Mouse (Mus musculus) kidney, embryonic 16.5 days (tissue): ENCODE measurements around the gene Aqp2. TPM values are rescaled to one million over a fixed set of nuclear protein-coding genes. Genes with fewer than 3 reads are reported as not detected.

Source experiments
- ATAC-seq: fragments of 200-750 bp; cut with Nextera tagmentation; 2 replicates; pipeline ENCODE4 v1.8.0; 2017; ENCODE audit warnings: moderate TSS enrichment; ENCODE audit not compliant: low FRiP score, low TSS enrichment
- H3K27ac ChIP-seq: fragments of 300-500 bp; sonication (generic); 2 replicates; pipeline ENCODE4 v1.5.1; 2014; ENCODE audit warnings: low read length
- H3K27me3 ChIP-seq: fragments of 300-500 bp; sonication (generic); 2 replicates; pipeline ENCODE4 v1.6.1; 2014; ENCODE audit warnings: low read length, control low read depth, mixed read lengths; ENCODE audit not compliant: insufficient read depth
- H3K36me3 ChIP-seq: fragments of 300-500 bp; sonication (generic); 2 replicates; pipeline ENCODE4 v1.6.1; 2014; ENCODE audit warnings: low read length, control low read depth, mixed read lengths; ENCODE audit not compliant: insufficient read depth
- H3K4me1 ChIP-seq: fragments of 300-500 bp; sonication (generic); 2 replicates; pipeline ENCODE4 v1.6.1; 2014; ENCODE audit warnings: low read length, control low read depth, mixed read lengths; ENCODE audit not compliant: insufficient read depth
- H3K4me2 ChIP-seq: fragments of 300-500 bp; sonication (generic); replicated peaks from 2 replicates; pipeline ENCODE4 v1.6.1; 2014; ENCODE audit warnings: low read depth, low read length
- H3K4me3 ChIP-seq: fragments of 300-500 bp; sonication (generic); 2 replicates; pipeline ENCODE4 v1.5.1; 2014; ENCODE audit warnings: mild to moderate bottlenecking, low read length
- H3K9ac ChIP-seq: fragments of 300-500 bp; sonication (generic); replicated peaks from 2 replicates; pipeline ENCODE4 v1.6.1; 2014; ENCODE audit warnings: low read length
- H3K9me3 ChIP-seq: fragments of 300-500 bp; sonication (generic); 2 replicates; pipeline ENCODE4 v1.6.1; 2016; ENCODE audit warnings: low read length, control low read depth
- WGBS: fragments of 180-500 bp; shearing (Covaris S2); extraction: QIAGEN DNeasy Blood & Tissue Kit; methylation state at CpG from one replicate; pipeline ENCODE4 v1.1.7; 2014; 5-methylcytosine and 5-hydroxymethylcytosine counted together
- polyA plus RNA-seq: library from polyadenylated mRNA; unstranded; fragments of >200 nt; fragmentation: Nextera tagmentation; extraction: Ambion mirVana; gene quantifications from 2 replicates; pipeline ENCODE4 v1.2.1, GENCODE M21; 2015

Aqp2 gene
- polyA plus RNA-seq, 1 experiment from 2014 or later: 159 TPM

DNA sequence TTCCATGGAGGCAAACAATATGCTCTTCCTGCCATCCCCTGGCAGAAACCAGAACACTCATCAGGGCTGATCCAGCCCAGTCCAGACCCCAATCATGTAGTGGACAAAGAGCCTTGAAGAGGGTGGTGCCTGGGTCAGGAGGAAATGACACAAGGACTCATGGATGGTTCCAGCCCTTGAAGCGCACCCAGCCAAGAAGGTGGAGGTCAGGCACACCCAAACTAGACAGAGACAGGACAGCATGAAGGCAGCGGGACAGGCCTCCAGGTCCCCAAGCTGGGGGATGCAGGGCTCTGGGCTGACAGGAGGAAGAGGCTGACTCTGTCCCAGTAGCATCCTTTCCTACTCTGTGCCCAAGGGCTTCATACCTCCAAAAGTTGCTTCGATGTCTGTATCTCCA lies 7.7 kb downstream of the Aqp2 start:
- 88% methylated on average over 3 of the region's 3 CpGs for WGBS
- Histone ChIP-seq H3K9me3 (0 out of 2 replicates have a peak, but pooled peaks cover 3% of the 10 kb centered on the region), H3K4me2 (no peak overlapping the region), H3K36me3 (no peaks in the 10 kb centered on the region), H3K4me1 (peaks cover 35% of the 10 kb centered on the region), H3K4me3 (no peak overlapping the region), H3K9ac (no peak overlapping the region), H3K27me3 (peaks cover 97% of the 10 kb centered on the region), H3K27ac (no peak overlapping the region)
- ATAC-seq: no peak

- peaks cover 25% of the 10 kb centered on the region for H3K4me1 ChIP-seq
- H3K27ac ChIP-seq: no peak overlapping the region
- no peak for ATAC-seq
- no peak overlapping the region for H3K4me2 ChIP-seq
- H3K9ac ChIP-seq: no peak overlapping the region
- H3K9me3 ChIP-seq: 0 out of 2 replicates have a peak, but pooled peaks cover 3% of the 10 kb centered on the region
- H3K36me3 ChIP-seq: no peaks in the 10 kb centered on the region
- H3K27me3 ChIP-seq: peaks cover 99% of the 10 kb centered on the region
- 5% methylated on average over 9 of the region's 9 CpGs for WGBS
- H3K4me3 ChIP-seq: no peak overlapping the region
Measured at GRCm38 (mm10) chr15:99589237-99589636, 10.4 kb downstream of the Aqp2 start.

GRCm38 (mm10) chr15:99589704-99590103 lies 10.8 kb downstream of the Aqp2 start:
- peaks cover 20% of the 10 kb centered on the region for H3K4me1 ChIP-seq
- peaks cover 99% of the 10 kb centered on the region for H3K27me3 ChIP-seq
- 21% methylated on average over 7 of the region's 7 CpGs for WGBS
- no peaks in the 10 kb centered on the region for H3K36me3 ChIP-seq
- no peak overlapping the region for H3K27ac ChIP-seq
- 0 out of 2 replicates have a peak, but pooled peaks cover 3% of the 10 kb centered on the region for H3K9me3 ChIP-seq
- ATAC-seq: no peak
- no peak overlapping the region for H3K9ac ChIP-seq
- no peak overlapping the region for H3K4me3 ChIP-seq
- no peak overlapping the region for H3K4me2 ChIP-seq

GRCm38 (mm10) chr15:99590429-99591084 lies 11.7 kb downstream of the Aqp2 start, which contains the start of gene Aqp5:
TSS of gene Aqp5 (plus strand) at chr15:99590782.
- ATAC-seq: peak; percentile 70
- Histone ChIP-seq H3K9me3 (0 out of 2 replicates have a peak, but pooled peaks cover 3% of the 10 kb centered on the region), H3K4me2 (peak within 1 kb of the TSS; percentile 70), H3K27ac (no peak within 1 kb of the TSS), H3K4me3 (peak within 1 kb of the TSS; percentile 36), H3K36me3 (no peaks in the 10 kb centered on the region), H3K9ac (peak within 1 kb of the TSS; percentile 39), H3K27me3 (peaks cover 99% of the 10 kb centered on the region), H3K4me1 (peaks cover 16% of the 10 kb centered on the region)
- WGBS: 1% methylated on average over 63 of the region's 83 CpGs

- Histone ChIP-seq H3K9ac (no peak overlapping the region), H3K36me3 (no peaks in the 10 kb centered on the region), H3K4me3 (no peak overlapping the region), H3K9me3 (0 out of 2 replicates have a peak, but pooled peaks cover 3% of the 10 kb centered on the region), H3K4me1 (peaks cover 19% of the 10 kb centered on the region), H3K27ac (no peak overlapping the region), H3K4me2 (no peak overlapping the region), H3K27me3 (peaks cover 86% of the 10 kb centered on the region)
- no peak for ATAC-seq
- WGBS: 72% methylated on average over 8 of the region's 8 CpGs
Measured at GRCm38 (mm10) chr15:99592177-99592576, 13.3 kb downstream of the Aqp2 start.

DNA sequence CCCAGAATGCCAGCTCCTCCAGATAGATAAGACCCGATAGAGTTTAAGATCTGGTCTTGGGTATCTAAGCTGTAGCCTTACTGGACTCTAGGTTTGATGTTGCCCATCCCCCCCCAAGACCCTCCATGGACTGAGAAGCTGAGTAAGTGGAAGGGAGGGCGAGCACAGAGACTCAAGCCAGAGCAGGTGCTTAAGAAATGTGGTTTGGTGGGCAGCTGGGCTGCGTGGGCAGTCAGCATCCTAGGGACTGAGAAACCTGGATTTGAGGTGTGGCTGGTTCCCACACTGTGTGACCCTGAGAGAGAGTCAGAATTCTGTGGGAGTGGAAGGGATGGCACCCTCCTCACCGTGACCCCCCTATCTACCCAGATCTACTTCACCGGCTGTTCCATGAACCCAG lies 14.0 kb downstream of the Aqp2 start:
- WGBS: 76% methylated on average over 5 of the region's 5 CpGs
- H3K4me2 ChIP-seq: no peak overlapping the region

GRCm38 (mm10) chr15:99594951-99595350 lies 16.1 kb downstream of the Aqp2 start:
- H3K4me2 ChIP-seq: no peak overlapping the region
- H3K9ac ChIP-seq: no peak overlapping the region
- ATAC-seq: no peak
- H3K27ac ChIP-seq: no peak overlapping the region
- H3K36me3 ChIP-seq: no peaks in the 10 kb centered on the region
- H3K4me3 ChIP-seq: no peak overlapping the region
- 0 out of 2 replicates have a peak, but pooled peaks cover 1% of the 10 kb centered on the region for H3K9me3 ChIP-seq
- peaks cover 15% of the 10 kb centered on the region; the same call in 1 of the 2 replicates for H3K4me1 ChIP-seq
- WGBS: 84% methylated on average over 10 of the region's 10 CpGs
- peaks cover 67% of the 10 kb centered on the region for H3K27me3 ChIP-seq

More for the DNA sequence above, 14.0 kb downstream of the Aqp2 start:
- H3K9ac ChIP-seq: no peak overlapping the region
- no peak overlapping the region for H3K4me3 ChIP-seq
- ATAC-seq: no peak
- peaks cover 85% of the 10 kb centered on the region for H3K27me3 ChIP-seq
- H3K9me3 ChIP-seq: 0 out of 2 replicates have a peak, but pooled peaks cover 3% of the 10 kb centered on the region
- H3K4me1 ChIP-seq: peaks cover 19% of the 10 kb centered on the region
- H3K27ac ChIP-seq: no peak overlapping the region
- H3K36me3 ChIP-seq: no peaks in the 10 kb centered on the region

DNA sequence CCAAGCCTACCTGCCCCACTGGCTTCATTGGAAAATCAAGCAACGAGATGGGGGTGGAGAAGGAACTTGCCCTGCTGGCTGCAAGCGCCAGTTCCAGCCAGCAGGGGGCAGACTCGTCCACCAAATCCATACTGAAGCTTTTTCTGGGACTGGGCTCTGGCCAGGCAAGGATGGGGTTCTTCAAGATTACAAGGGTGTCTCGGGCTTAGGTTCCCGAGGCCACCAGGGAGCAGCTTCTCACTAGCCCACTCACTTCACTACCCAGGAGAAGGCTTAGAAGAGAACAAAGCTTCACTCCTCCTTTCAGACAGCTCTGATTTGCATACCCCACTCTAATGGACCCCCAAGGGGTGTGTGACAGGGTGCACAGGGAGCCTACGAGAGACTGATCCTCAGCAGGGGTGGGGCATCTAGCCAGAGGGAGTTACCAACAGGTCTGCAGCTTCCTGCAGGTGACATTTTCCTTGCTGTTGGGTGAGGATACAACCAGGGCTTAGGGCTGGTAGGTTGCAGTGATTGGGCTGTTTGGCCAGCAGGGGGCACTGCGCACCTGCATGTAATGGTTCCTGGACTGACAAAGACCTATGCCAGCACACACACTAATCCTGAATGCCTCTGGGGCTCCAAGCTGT lies 17.3 kb downstream of the Aqp2 start:
- Histone ChIP-seq H3K9ac (no peak overlapping the region), H3K36me3 (no peaks in the 10 kb centered on the region), H3K4me3 (no peak overlapping the region), H3K27me3 (peaks cover 55% of the 10 kb centered on the region), H3K9me3 (no peaks in the 10 kb centered on the region), H3K4me1 (peaks cover 16% of the 10 kb centered on the region), H3K27ac (no peak overlapping the region), H3K4me2 (no peak overlapping the region)
- peak; percentile 81 for ATAC-seq
- under 1% methylated on average over 7 of the region's 7 CpGs for WGBS

DNA sequence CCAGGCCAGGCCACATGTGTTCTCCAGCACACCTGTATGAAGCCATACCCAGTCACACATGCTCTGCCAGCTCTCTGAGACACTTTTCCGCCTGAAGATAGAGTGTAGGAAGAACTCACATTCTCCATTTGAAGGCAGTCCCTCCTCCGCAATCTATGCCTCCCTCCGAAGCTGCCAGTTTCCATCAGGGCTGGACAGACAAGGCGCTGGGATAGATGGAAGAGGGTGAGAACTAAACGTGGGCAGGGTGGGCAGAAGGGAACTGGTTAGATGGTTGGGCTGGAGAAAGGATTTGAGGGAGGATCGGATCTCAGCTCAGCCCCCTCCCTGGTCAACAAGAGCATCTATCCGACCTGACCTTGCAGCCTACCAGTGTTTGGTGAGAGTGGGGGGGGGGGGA lies 18.0 kb downstream of the Aqp2 start:
- H3K27me3 ChIP-seq: peaks cover 51% of the 10 kb centered on the region
- no peak overlapping the region for H3K4me3 ChIP-seq
- no peak overlapping the region for H3K27ac ChIP-seq
- no peaks in the 10 kb centered on the region for H3K9me3 ChIP-seq
- 52% methylated on average over 7 of the region's 7 CpGs for WGBS
- ATAC-seq: peak; percentile 1; the same call in 1 of the 2 replicates
- no peak overlapping the region for H3K4me2 ChIP-seq
- H3K36me3 ChIP-seq: no peaks in the 10 kb centered on the region
- no peak overlapping the region for H3K9ac ChIP-seq
- peaks cover 22% of the 10 kb centered on the region for H3K4me1 ChIP-seq

GRCm38 (mm10) chr15:99597596-99597995 lies 18.7 kb downstream of the Aqp2 start:
- WGBS: 55% methylated on average over 8 of the region's 8 CpGs
- no peak for ATAC-seq
- peaks cover 27% of the 10 kb centered on the region for H3K4me1 ChIP-seq
- H3K9ac ChIP-seq: no peak overlapping the region
- no peak overlapping the region for H3K4me2 ChIP-seq
- peaks cover 44% of the 10 kb centered on the region for H3K27me3 ChIP-seq
- no peak overlapping the region for H3K4me3 ChIP-seq
- H3K36me3 ChIP-seq: no peaks in the 10 kb centered on the region
- H3K27ac ChIP-seq: no peak overlapping the region
- no peaks in the 10 kb centered on the region for H3K9me3 ChIP-seq
